Mouse (Mus musculus) neural tube, embryonic 13.5 days (tissue): ENCODE measurements around the gene Sec24a. TPM values are rescaled to one million over a fixed set of nuclear protein-coding genes. Genes with fewer than 3 reads are reported as not detected.

Source experiments
- ATAC-seq: fragments of 200-750 bp; cut with Nextera tagmentation; 2 replicates; pipeline ENCODE4 v1.8.0; 2017; ENCODE audit warnings: low read depth, mild to moderate bottlenecking, moderate TSS enrichment, moderate library complexity
- H3K27ac ChIP-seq: fragments of 300-500 bp; sonication (generic); replicated peaks from 2 replicates; pipeline ENCODE4 v1.5.1; 2015; ENCODE audit warnings: moderate library complexity, mild to moderate bottlenecking, inconsistent platforms
- H3K27me3 ChIP-seq: fragments of 300-500 bp; sonication (generic); 2 replicates; pipeline ENCODE4 v1.6.1; 2015; ENCODE audit warnings: mild to moderate bottlenecking, inconsistent platforms
- H3K36me3 ChIP-seq: fragments of 300-500 bp; sonication (generic); 2 replicates; pipeline ENCODE4 v1.6.1; 2015; ENCODE audit warnings: mild to moderate bottlenecking, inconsistent platforms
- H3K4me1 ChIP-seq: fragments of 300-500 bp; sonication (generic); replicated peaks from 2 replicates; pipeline ENCODE4 v1.6.1; 2015; ENCODE audit warnings: inconsistent platforms
- H3K4me2 ChIP-seq: fragments of 300-500 bp; sonication (generic); 2 replicates; pipeline ENCODE4 v1.6.1; 2015; ENCODE audit warnings: inconsistent platforms, mild to moderate bottlenecking, moderate library complexity
- H3K4me3 ChIP-seq: fragments of 300-500 bp; sonication (generic); 2 replicates; pipeline ENCODE4 v1.5.1; 2015; ENCODE audit warnings: mild to moderate bottlenecking, inconsistent platforms
- H3K9ac ChIP-seq: fragments of 300-500 bp; sonication (generic); 2 replicates; pipeline ENCODE4 v1.6.1; 2015; ENCODE audit warnings: moderate library complexity, mild to moderate bottlenecking, inconsistent platforms
- H3K9me3 ChIP-seq: fragments of 300-500 bp; sonication (generic); 2 replicates; pipeline ENCODE4 v1.6.1; 2016; ENCODE audit warnings: inconsistent platforms
- whole genome bisulfite sequencing: fragments of 180-500 bp; shearing (Covaris S2); methylation state at CpG from one replicate; pipeline ENCODE4 v1.1.7; 2015; 5-methylcytosine and 5-hydroxymethylcytosine counted together
- polyA plus RNA-seq: library from polyadenylated mRNA; unstranded; fragments of >200 nt; fragmentation: Nextera tagmentation; extraction: Ambion mirVana; gene quantifications from 2 replicates; pipeline ENCODE4 v1.2.1, GENCODE M21; 2015

Gene Sec24a
- polyA plus RNA-seq, 1 experiment from 2014 or later, result 14.7 TPM

- H3K36me3 ChIP-seq, result 0 out of 2 replicates have a peak, but pooled peaks cover 8% of the 10 kb centered on the region
- no peak overlapping the region for H3K9ac ChIP-seq
- no peak overlapping the region for H3K27ac ChIP-seq
- H3K4me2 ChIP-seq, result no peak overlapping the region
- H3K4me1 ChIP-seq, result peaks cover 25% of the 10 kb centered on the region
- no peaks in the 10 kb centered on the region for H3K9me3 ChIP-seq
- no peak for ATAC-seq
- H3K4me3 ChIP-seq, result no peak overlapping the region
- WGBS, result 78% methylated on average over 9 of the region's 9 CpGs
- no peaks in the 10 kb centered on the region; the same call in 1 of the 2 replicates for H3K27me3 ChIP-seq
These were observed 120.2 kb downstream of the Sec24a start for GRCm38 (mm10) chr11:51643202-51643601.

Other genes with a start within 250 kb of the Sec24a start
- gene Phykpl, start 178.9 kb downstream of the Sec24a start, polyA plus RNA-seq, result 9.9 and 10.2 TPM in 2 replicates
- 421 and 434 TPM in 2 replicates for gene Hnrnpab, start 156.8 kb downstream of the Sec24a start, polyA plus RNA-seq
- gene Nhp2, start 143.9 kb downstream of the Sec24a start, polyA plus RNA-seq, result 96.4 and 106 TPM in 2 replicates
- gene Rmnd5b, start 127.7 kb downstream of the Sec24a start, polyA plus RNA-seq, result 71.8 and 74.5 TPM in 2 replicates
- 14.1 and 15.2 TPM in 2 replicates for gene N4bp3, start 112.8 kb downstream of the Sec24a start, polyA plus RNA-seq
- 0.64 and 0.96 TPM in 2 replicates for gene D930048N14Rik, start 112.7 kb downstream of the Sec24a start, polyA plus RNA-seq
- 125 and 136 TPM in 2 replicates for gene 0610009B22Rik, start 74.8 kb downstream of the Sec24a start, polyA plus RNA-seq
- gene Sar1b, start 53 bp upstream of the Sec24a start, polyA plus RNA-seq, result 200 and 212 TPM in 2 replicates
- gene Jade2, start 94.0 kb upstream of the Sec24a start, polyA plus RNA-seq, result 0.33 and 0.46 TPM in 2 replicates
- 115 and 116 TPM in 2 replicates for gene Cdkn2aipnl, start 204.0 kb upstream of the Sec24a start, polyA plus RNA-seq
- 265 and 279 TPM in 2 replicates for gene Ube2b, start 237.1 kb upstream of the Sec24a start, polyA plus RNA-seq
- 23.7 and 24.2 TPM in 2 replicates for gene Cdkl3, start 240.6 kb upstream of the Sec24a start, polyA plus RNA-seq